Mouse (Mus musculus): Measurements from ENCODE around the gene Pycr1. TPM values are rescaled to one million over a fixed set of nuclear protein-coding genes. Genes with fewer than 3 reads are reported as not detected.

Gene Pycr1
- polyA plus RNA-seq, 1 experiment from 2014 or later, result 15.2 TPM

- H3K27ac ChIP-seq (ENCODE audit: low read length), result peak overlapping the region; percentile 44
- H3K4me2 ChIP-seq (ENCODE audit: low read depth, low read length), result peak overlapping the region; percentile 98
- no peaks in the 10 kb centered on the region for H3K36me3 ChIP-seq (ENCODE audit: control insufficient read depth, insufficient read depth)
- H3K9ac ChIP-seq (ENCODE audit: low read length), result peak overlapping the region; percentile 80
- H3K4me1 ChIP-seq (ENCODE audit: control insufficient read depth, insufficient read depth, low read length), result peaks cover 14% of the 10 kb centered on the region
- ATAC-seq (replicated peaks; ENCODE audit: extremely low read depth, insufficient read depth, low FRiP score), result peak; percentile 25; the same call in 1 of the 2 replicates
- peaks cover 2% of the 10 kb centered on the region; the same call in 1 of the 2 replicates for H3K27me3 ChIP-seq (ENCODE audit: control insufficient read depth, insufficient read depth, low read length)
- 2% methylated on average over 18 of the region's 18 CpGs for whole genome bisulfite sequencing
- H3K4me3 ChIP-seq (ENCODE audit: low read length), result peak overlapping the region; percentile 66
- no peaks in the 10 kb centered on the region for H3K9me3 ChIP-seq (replicated peaks; ENCODE audit: control insufficient read depth, low read length)
These were observed 499 bp downstream of the Pycr1 start for GRCm38 (mm10) chr11:120642939-120643600.

- peaks cover 10% of the 10 kb centered on the region for H3K4me1 ChIP-seq (ENCODE audit: control insufficient read depth, insufficient read depth, low read length)
- H3K9ac ChIP-seq (ENCODE audit: low read length), result no peak overlapping the region
- 79% methylated on average over 8 of the region's 8 CpGs for WGBS
- no peak overlapping the region for H3K4me2 ChIP-seq (ENCODE audit: low read depth, low read length)
- H3K4me3 ChIP-seq (ENCODE audit: low read length), result no peak overlapping the region
- no peak for ATAC-seq (replicated peaks; ENCODE audit: extremely low read depth, insufficient read depth, low FRiP score)
- H3K27ac ChIP-seq (ENCODE audit: low read length), result no peak overlapping the region
- no peaks in the 10 kb centered on the region for H3K36me3 ChIP-seq (ENCODE audit: control insufficient read depth, insufficient read depth)
- H3K9me3 ChIP-seq (replicated peaks; ENCODE audit: control insufficient read depth, low read length), result no peaks in the 10 kb centered on the region
- H3K27me3 ChIP-seq (ENCODE audit: control insufficient read depth, insufficient read depth, low read length), result peaks cover 2% of the 10 kb centered on the region; the same call in 1 of the 2 replicates
These were observed 1.7 kb downstream of the Pycr1 start for GRCm38 (mm10) chr11:120641869-120642268.

- no peak overlapping the region for H3K4me2 ChIP-seq (ENCODE audit: low read depth, low read length)
- peaks cover 10% of the 10 kb centered on the region for H3K4me1 ChIP-seq (ENCODE audit: control insufficient read depth, insufficient read depth, low read length)
- no peak for ATAC-seq (replicated peaks; ENCODE audit: extremely low read depth, insufficient read depth, low FRiP score)
- no peak overlapping the region for H3K4me3 ChIP-seq (ENCODE audit: low read length)
- H3K27me3 ChIP-seq (ENCODE audit: control insufficient read depth, insufficient read depth, low read length), result peaks cover 2% of the 10 kb centered on the region; the same call in 1 of the 2 replicates
- no peaks in the 10 kb centered on the region for H3K9me3 ChIP-seq (replicated peaks; ENCODE audit: control insufficient read depth, low read length)
- no peak overlapping the region for H3K27ac ChIP-seq (ENCODE audit: low read length)
- no peak overlapping the region for H3K9ac ChIP-seq (ENCODE audit: low read length)
- H3K36me3 ChIP-seq (ENCODE audit: control insufficient read depth, insufficient read depth), result no peaks in the 10 kb centered on the region
- WGBS, result 53% methylated on average over 9 of the region's 9 CpGs
These were observed 2.3 kb downstream of the Pycr1 start for GRCm38 (mm10) chr11:120641255-120641654.

- Histone ChIP-seq H3K4me3 (ENCODE audit: low read length) (no peak overlapping the region), H3K4me2 (ENCODE audit: low read depth, low read length) (no peak overlapping the region), H3K9ac (ENCODE audit: low read length) (no peak overlapping the region), H3K4me1 (ENCODE audit: control insufficient read depth, insufficient read depth, low read length) (peaks cover 25% of the 10 kb centered on the region), H3K27ac (ENCODE audit: low read length) (no peak overlapping the region), H3K27me3 (ENCODE audit: control insufficient read depth, insufficient read depth, low read length) (no peaks in the 10 kb centered on the region), H3K36me3 (ENCODE audit: control insufficient read depth, insufficient read depth) (no peaks in the 10 kb centered on the region), H3K9me3 (replicated peaks; ENCODE audit: control insufficient read depth, low read length) (no peaks in the 10 kb centered on the region)
- no peak for ATAC-seq (replicated peaks; ENCODE audit: extremely low read depth, insufficient read depth, low FRiP score)
- WGBS, result 79% methylated on average over 5 of the region's 5 CpGs
These were observed 8.8 kb downstream of the Pycr1 start for GRCm38 (mm10) chr11:120634810-120635209.

- peak within 1 kb of the TSS; percentile 94 for H3K9ac ChIP-seq (ENCODE audit: low read length)
- H3K4me2 ChIP-seq (ENCODE audit: low read depth, low read length), result peak within 1 kb of the TSS; percentile 83
- H3K4me1 ChIP-seq (ENCODE audit: control insufficient read depth, insufficient read depth, low read length), result peaks cover 32% of the 10 kb centered on the region
- peak within 1 kb of the TSS; percentile 77 for H3K4me3 ChIP-seq (ENCODE audit: low read length)
- peak; percentile 88 for ATAC-seq (replicated peaks; ENCODE audit: extremely low read depth, insufficient read depth, low FRiP score)
- no peaks in the 10 kb centered on the region for H3K9me3 ChIP-seq (replicated peaks; ENCODE audit: control insufficient read depth, low read length)
- H3K36me3 ChIP-seq (ENCODE audit: control insufficient read depth, insufficient read depth), result peaks cover 6% of the 10 kb centered on the region
- H3K27me3 ChIP-seq (ENCODE audit: control insufficient read depth, insufficient read depth, low read length), result no peaks in the 10 kb centered on the region
- 10% methylated on average over 58 of the region's 58 CpGs for WGBS
- H3K27ac ChIP-seq (ENCODE audit: low read length), result peak within 1 kb of the TSS; percentile 87
These were observed 9.8 kb downstream of the Pycr1 start, which contains the start of gene Mafg for GRCm38 (mm10) chr11:120633520-120634343. Mafg (minus strand) TSS chr11:120633600.

GRCm38 (mm10) chr11:120632559-120633519 lies 10.7 kb downstream of the Pycr1 start:
- Histone ChIP-seq H3K27ac (ENCODE audit: low read length) (peak overlapping the region; percentile 87), H3K9ac (ENCODE audit: low read length) (peak overlapping the region; percentile 94), H3K36me3 (ENCODE audit: control insufficient read depth, insufficient read depth) (peaks cover 8% of the 10 kb centered on the region), H3K4me2 (ENCODE audit: low read depth, low read length) (peak overlapping the region; percentile 83), H3K27me3 (ENCODE audit: control insufficient read depth, insufficient read depth, low read length) (no peaks in the 10 kb centered on the region), H3K4me3 (ENCODE audit: low read length) (peak overlapping the region; percentile 77), H3K9me3 (replicated peaks; ENCODE audit: control insufficient read depth, low read length) (no peaks in the 10 kb centered on the region), H3K4me1 (ENCODE audit: control insufficient read depth, insufficient read depth, low read length) (peaks cover 32% of the 10 kb centered on the region)
- ATAC-seq (replicated peaks; ENCODE audit: extremely low read depth, insufficient read depth, low FRiP score), result peak; percentile 80
- WGBS, result under 1% methylated on average over 110 of the region's 116 CpGs

- Histone ChIP-seq H3K9ac (ENCODE audit: low read length) (peak overlapping the region; percentile 94), H3K27me3 (ENCODE audit: control insufficient read depth, insufficient read depth, low read length) (no peaks in the 10 kb centered on the region), H3K9me3 (replicated peaks; ENCODE audit: control insufficient read depth, low read length) (no peaks in the 10 kb centered on the region), H3K27ac (ENCODE audit: low read length) (0 out of 2 replicates have a peak overlapping the region, but pooled peaks have one; percentile 52), H3K36me3 (ENCODE audit: control insufficient read depth, insufficient read depth) (peaks cover 8% of the 10 kb centered on the region), H3K4me3 (ENCODE audit: low read length) (peak overlapping the region; percentile 77), H3K4me1 (ENCODE audit: control insufficient read depth, insufficient read depth, low read length) (peaks cover 32% of the 10 kb centered on the region), H3K4me2 (ENCODE audit: low read depth, low read length) (peak overlapping the region; percentile 83)
- 54% methylated on average over 4 of the region's 4 CpGs for WGBS
- no peak for ATAC-seq (replicated peaks; ENCODE audit: extremely low read depth, insufficient read depth, low FRiP score)
These were observed 11.7 kb downstream of the Pycr1 start for GRCm38 (mm10) chr11:120631726-120632448.

All from heart, embryonic 16.5 days (tissue).